Mouse (Mus musculus) erythroid progenitor cell, adult 5-6 weeks (primary cell): ENCODE measurements around the gene Frmd6. TPM values are rescaled to one million over a fixed set of nuclear protein-coding genes. Genes with fewer than 3 reads are reported as not detected.

ENCODE experiments used
- ATAC-seq: replicated peaks from 2 replicates; pipeline ENCODE4 v1.8.0; 2016; ENCODE audit warnings: moderate number of reproducible peaks, mild to moderate bottlenecking, moderate TSS enrichment, inconsistent platforms; ENCODE audit not compliant: poor library complexity, low FRiP score, severe bottlenecking
- total RNA-seq, 2 experiments: library from RNA; stranded (forward) in 1 of 2; stranded (reverse) in 1 of 2; fragments of 150-400 nt in 1 of 2; fragments of 186-747, 209-891 nt in 1 of 2; gene quantifications; 2 replicates each; pipeline versions ENCODE4 v1.2.3 to v1.2.4; 2015 to 2017; ENCODE audit warnings: low replicate concordance in 2 of 2

Gene Frmd6
- total RNA-seq (2015; ENCODE audit: low replicate concordance) (0.42 and 1.4 TPM in 2 replicates), total RNA-seq (2017; ENCODE audit: low replicate concordance) (2.3 and 3.2 TPM in 2 replicates)

GRCm38 (mm10) chr12:70824729-70825650 lies at the start of gene Frmd6:
TSS of gene Frmd6 (plus strand) at chr12:70825514.
- peak; percentile 97 for ATAC-seq

- ATAC-seq = no peak
Observed at GRCm38 (mm10) chr12:70775609-70776008, 49.7 kb upstream of the Frmd6 start.

GRCm38 (mm10) chr12:70776683-70777082 lies 48.6 kb upstream of the Frmd6 start:
- ATAC-seq = no peak

GRCm38 (mm10) chr12:70777466-70777865 lies 47.8 kb upstream of the Frmd6 start:
- no peak for ATAC-seq

GRCm38 (mm10) chr12:70777866-70778265 lies 47.4 kb upstream of the Frmd6 start:
- ATAC-seq = no peak

- no peak for ATAC-seq
Observed at GRCm38 (mm10) chr12:70778271-70778670, 47.0 kb upstream of the Frmd6 start.

- ATAC-seq = no peak
Observed at GRCm38 (mm10) chr12:70778724-70779123, 46.6 kb upstream of the Frmd6 start.

GRCm38 (mm10) chr12:70783049-70783448 lies 42.3 kb upstream of the Frmd6 start:
- no peak for ATAC-seq

- no peak for ATAC-seq
Observed at GRCm38 (mm10) chr12:70783475-70784239, 41.7 kb upstream of the Frmd6 start.

GRCm38 (mm10) chr12:70784240-70784705 lies 41.0 kb upstream of the Frmd6 start:
- no peak for ATAC-seq

GRCm38 (mm10) chr12:70789341-70789740 lies 36.0 kb upstream of the Frmd6 start:
- ATAC-seq = no peak

GRCm38 (mm10) chr12:70793291-70793690 lies 32.0 kb upstream of the Frmd6 start:
- ATAC-seq = no peak

- ATAC-seq = no peak
Observed at GRCm38 (mm10) chr12:70794543-70795388, 30.5 kb upstream of the Frmd6 start.

GRCm38 (mm10) chr12:70795389-70795711 lies 30.0 kb upstream of the Frmd6 start:
- no peak for ATAC-seq

- ATAC-seq = no peak
Observed at GRCm38 (mm10) chr12:70798496-70798895, 26.8 kb upstream of the Frmd6 start.

- ATAC-seq = 0 out of 2 replicates have a peak, but pooled peaks have one; percentile 34
Observed at GRCm38 (mm10) chr12:70799231-70800002, 25.9 kb upstream of the Frmd6 start.

- no peak for ATAC-seq
Observed at GRCm38 (mm10) chr12:70800086-70800485, 25.2 kb upstream of the Frmd6 start.

- ATAC-seq = no peak
Observed at GRCm38 (mm10) chr12:70801361-70801760, 24.0 kb upstream of the Frmd6 start.

- no peak for ATAC-seq
Observed at GRCm38 (mm10) chr12:70803494-70803893, 21.8 kb upstream of the Frmd6 start.
